Mouse (Mus musculus): ENCODE measurements around the gene Nectin2. TPM values are rescaled to one million over a fixed set of nuclear protein-coding genes. Genes with fewer than 3 reads are reported as not detected.

The Nectin2 gene
- polyA plus RNA-seq, 1 experiment from 2014 or later = 55.2 TPM

DNA sequence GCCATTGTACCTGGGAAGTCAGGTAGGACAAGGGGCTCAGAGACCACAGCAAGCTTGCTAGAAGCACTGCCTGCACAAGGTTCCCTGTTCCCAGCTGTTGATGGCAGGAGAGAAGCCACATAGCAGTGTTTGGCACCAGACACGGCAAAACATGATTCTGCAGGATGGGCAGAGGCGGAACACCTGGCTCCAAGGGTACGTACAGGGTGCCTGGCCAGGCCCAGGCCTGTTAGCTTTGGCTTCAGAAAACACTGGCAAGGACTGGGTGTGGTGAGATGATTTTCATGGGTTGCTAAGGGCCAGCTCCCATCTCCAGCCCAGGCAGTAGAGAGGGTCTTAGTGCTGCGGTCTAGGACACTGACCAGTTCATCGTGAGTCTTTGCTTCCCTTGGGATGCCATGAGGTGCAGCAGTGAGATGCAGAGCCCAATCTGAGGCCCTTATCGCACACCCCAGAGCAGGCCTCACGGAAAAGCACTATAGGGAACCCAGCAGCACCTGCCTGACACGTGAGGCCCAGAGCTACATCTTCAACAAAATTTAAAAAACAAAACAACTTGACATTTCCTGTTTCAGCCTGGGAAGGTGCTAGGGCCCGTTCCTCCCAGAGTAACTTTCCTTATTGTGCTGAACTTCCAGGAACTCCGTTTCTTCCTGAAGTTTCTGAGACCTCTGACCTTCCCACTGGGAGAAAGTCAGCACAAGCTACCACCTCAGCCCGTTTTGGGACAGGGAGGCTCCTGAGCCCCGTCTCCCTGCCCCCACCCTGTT lies 49.8 kb downstream of the Nectin2 start:
- 58% methylated on average over 12 of the region's 12 CpGs for WGBS

GRCm38 (mm10) chr7:19699827-19700148 lies 50.5 kb downstream of the Nectin2 start:
- ATAC-seq (ENCODE audit: low read depth) (no peak), DNase-seq (ENCODE audit: low spot score) (no peak)
- H3K9me3 ChIP-seq (ENCODE audit: control insufficient read depth, low read length) = no peaks in the 10 kb centered on the region
- H3K4me2 ChIP-seq (ENCODE audit: low read depth, low read length) = no peak overlapping the region
- WGBS = 82% methylated on average over 4 of the region's 4 CpGs
- H3K36me3 ChIP-seq (ENCODE audit: control insufficient read depth, insufficient read depth, low read length) = peaks cover 23% of the 10 kb centered on the region; the same call in 1 of the 2 replicates
- H3K27me3 ChIP-seq (replicated peaks; ENCODE audit: control insufficient read depth, insufficient read depth, low read length) = no peaks in the 10 kb centered on the region
- H3K9ac ChIP-seq (ENCODE audit: low read depth, low read length) = no peak overlapping the region
- H3K4me3 ChIP-seq (ENCODE audit: low read depth, low read length) = no peak overlapping the region
- H3K4me1 ChIP-seq (ENCODE audit: control insufficient read depth, insufficient read depth, low read length) = 0 out of 2 replicates have a peak, but pooled peaks cover 9% of the 10 kb centered on the region
- no peak overlapping the region for H3K27ac ChIP-seq (replicated peaks; ENCODE audit: low read depth, low read length)

More for the DNA sequence above, 49.8 kb downstream of the Nectin2 start:
- DNase-seq (ENCODE audit: low spot score) (no peak), ATAC-seq (ENCODE audit: low read depth) (no peak)
- no peaks in the 10 kb centered on the region for H3K9me3 ChIP-seq (ENCODE audit: control insufficient read depth, low read length)
- H3K36me3 ChIP-seq (ENCODE audit: control insufficient read depth, insufficient read depth, low read length) = peaks cover 30% of the 10 kb centered on the region; the same call in 1 of the 2 replicates
- 0 out of 2 replicates have a peak, but pooled peaks cover 9% of the 10 kb centered on the region for H3K4me1 ChIP-seq (ENCODE audit: control insufficient read depth, insufficient read depth, low read length)
- no peaks in the 10 kb centered on the region for H3K27me3 ChIP-seq (replicated peaks; ENCODE audit: control insufficient read depth, insufficient read depth, low read length)
- H3K9ac ChIP-seq (ENCODE audit: low read depth, low read length) = no peak overlapping the region
- no peak overlapping the region for H3K4me2 ChIP-seq (ENCODE audit: low read depth, low read length)
- no peak overlapping the region for H3K27ac ChIP-seq (replicated peaks; ENCODE audit: low read depth, low read length)
- H3K4me3 ChIP-seq (ENCODE audit: low read depth, low read length) = no peak overlapping the region

DNA sequence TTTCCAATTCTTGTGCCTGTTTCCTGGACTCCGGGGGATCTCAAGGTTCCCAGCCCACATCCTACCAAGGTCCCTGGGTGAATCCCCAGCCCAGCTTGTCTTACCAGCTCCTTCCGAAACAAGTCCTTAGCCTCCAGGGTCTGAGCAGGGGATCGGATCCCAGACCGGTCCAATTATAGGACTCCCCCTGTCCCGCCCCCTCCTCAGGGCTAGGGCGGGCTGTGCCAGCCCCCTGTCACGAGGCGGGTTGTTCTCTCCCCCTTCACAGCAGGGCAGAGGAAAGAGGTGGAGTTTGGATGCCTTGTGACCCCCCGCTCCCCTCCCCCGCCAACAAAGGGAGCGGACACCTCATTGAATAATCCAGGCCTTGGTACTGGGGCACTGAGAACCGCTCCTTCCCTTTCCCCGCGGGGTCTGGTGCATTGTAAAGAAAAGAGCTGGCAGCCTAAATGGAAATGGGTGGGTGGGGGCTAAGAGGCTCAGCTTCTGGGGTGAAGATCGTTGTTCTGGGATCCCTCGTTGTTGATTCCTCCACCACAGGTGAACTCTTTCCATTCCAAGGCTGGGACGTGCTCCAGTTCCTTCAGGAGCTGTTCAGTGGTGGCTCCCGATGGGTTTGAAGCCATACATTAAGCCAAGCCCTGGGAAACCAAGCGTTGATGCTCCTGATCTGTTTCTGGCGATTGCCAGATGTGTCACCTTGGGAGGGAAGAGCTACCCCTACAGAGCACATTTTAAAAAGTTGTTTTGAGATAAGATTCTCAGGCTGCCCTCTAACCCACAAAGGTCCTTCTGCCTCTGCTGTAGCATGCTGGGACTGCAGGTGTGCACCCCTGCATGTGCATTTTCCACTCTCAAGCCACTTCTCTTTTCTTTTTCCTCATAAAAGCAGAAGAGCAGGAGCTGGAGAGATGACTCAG lies 51.1 kb downstream of the Nectin2 start, which contains the start of gene Apoe:
TSS of gene Apoe (minus strand) at position 282 of the 920 bp plus-strand sequence.
- Histone ChIP-seq H3K4me2 (ENCODE audit: low read depth, low read length) (peak within 1 kb of the TSS; percentile 69), H3K9me3 (ENCODE audit: control insufficient read depth, low read length) (no peaks in the 10 kb centered on the region), H3K27ac (replicated peaks; ENCODE audit: low read depth, low read length) (peak within 1 kb of the TSS; percentile 8; the same call in 1 of the 2 replicates), H3K27me3 (replicated peaks; ENCODE audit: control insufficient read depth, insufficient read depth, low read length) (no peaks in the 10 kb centered on the region), H3K4me3 (ENCODE audit: low read depth, low read length) (peak within 1 kb of the TSS; percentile 30), H3K9ac (ENCODE audit: low read depth, low read length) (peak within 1 kb of the TSS; percentile 48), H3K36me3 (ENCODE audit: control insufficient read depth, insufficient read depth, low read length) (peaks cover 17% of the 10 kb centered on the region; the same call in 1 of the 2 replicates), H3K4me1 (ENCODE audit: control insufficient read depth, insufficient read depth, low read length) (0 out of 2 replicates have a peak, but pooled peaks cover 9% of the 10 kb centered on the region)
- peak; percentile 73 for ATAC-seq (ENCODE audit: low read depth)
- WGBS = 3% methylated on average over 17 of the region's 20 CpGs
- peak; percentile 62 for DNase-seq (ENCODE audit: low spot score)

DNA sequence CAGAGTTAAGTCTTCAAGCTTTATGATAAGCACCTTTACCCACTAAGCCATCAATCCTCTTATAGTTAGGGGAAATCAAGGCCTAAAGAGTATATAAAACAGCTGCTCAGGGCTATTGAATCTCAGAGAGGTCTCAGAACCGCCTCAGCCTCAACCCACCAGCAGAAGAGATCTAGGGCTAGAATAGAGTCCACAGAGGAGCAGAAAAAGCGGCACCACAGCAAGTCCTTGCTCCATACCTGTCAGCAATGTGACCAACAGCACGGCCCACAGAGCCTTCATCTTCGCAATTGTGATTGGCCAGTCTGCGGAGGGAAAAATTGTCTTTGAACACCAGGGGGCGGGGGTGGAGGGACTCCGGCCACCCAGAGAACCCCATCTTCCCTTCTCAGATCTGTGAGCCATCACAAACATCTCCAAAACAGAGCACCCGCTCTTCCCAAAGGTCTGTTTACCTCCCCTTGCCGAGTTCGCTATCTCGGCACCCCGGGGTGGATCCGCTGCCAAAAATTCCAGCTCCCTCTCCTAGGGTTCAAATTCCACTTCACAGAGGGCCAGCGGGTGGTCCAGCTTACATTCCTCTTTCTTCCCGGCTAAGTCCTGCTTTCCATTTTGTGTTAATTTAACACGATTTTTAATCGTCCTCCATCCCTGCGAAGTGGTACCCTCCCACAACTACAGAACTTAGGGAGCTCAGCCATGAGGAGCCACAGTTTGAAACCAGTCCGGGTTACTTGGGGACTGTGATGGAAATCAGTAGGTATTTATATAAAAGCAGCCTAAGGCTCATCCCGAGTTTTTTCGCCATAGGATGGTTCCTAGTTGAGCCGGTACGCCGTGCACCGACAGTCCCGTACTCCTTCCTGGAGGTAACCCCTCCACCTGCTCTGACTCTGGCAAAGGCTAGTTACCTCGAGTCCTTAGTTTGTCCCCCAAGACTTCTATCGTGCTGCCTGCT lies 52.1 kb downstream of the Nectin2 start:
- ATAC-seq (ENCODE audit: low read depth) = peak; percentile 20
- Histone ChIP-seq H3K4me1 (ENCODE audit: control insufficient read depth, insufficient read depth, low read length) (peaks cover 12% of the 10 kb centered on the region), H3K27me3 (replicated peaks; ENCODE audit: control insufficient read depth, insufficient read depth, low read length) (no peaks in the 10 kb centered on the region), H3K9me3 (ENCODE audit: control insufficient read depth, low read length) (no peaks in the 10 kb centered on the region), H3K36me3 (ENCODE audit: control insufficient read depth, insufficient read depth, low read length) (peaks cover 7% of the 10 kb centered on the region; the same call in 1 of the 2 replicates), H3K27ac (replicated peaks; ENCODE audit: low read depth, low read length) (peak overlapping the region; percentile 8; the same call in 1 of the 2 replicates), H3K9ac (ENCODE audit: low read depth, low read length) (peak overlapping the region; percentile 48), H3K4me3 (ENCODE audit: low read depth, low read length) (peak overlapping the region; percentile 30), H3K4me2 (ENCODE audit: low read depth, low read length) (peak overlapping the region; percentile 69)
- WGBS = 3% methylated on average over 28 of the region's 28 CpGs
- DNase-seq (ENCODE audit: low spot score) = no peak

GRCm38 (mm10) chr7:19696336-19696873 lies 53.9 kb downstream of the Nectin2 start:
- H3K4me1 ChIP-seq (ENCODE audit: control insufficient read depth, insufficient read depth, low read length) = peaks cover 13% of the 10 kb centered on the region

GRCm38 (mm10) chr7:19695881-19696280 lies 54.4 kb downstream of the Nectin2 start:
- Histone ChIP-seq H3K27ac (replicated peaks; ENCODE audit: low read depth, low read length) (no peak overlapping the region), H3K9ac (ENCODE audit: low read depth, low read length) (no peak overlapping the region), H3K4me2 (ENCODE audit: low read depth, low read length) (no peak overlapping the region), H3K4me3 (ENCODE audit: low read depth, low read length) (no peak overlapping the region), H3K36me3 (ENCODE audit: control insufficient read depth, insufficient read depth, low read length) (no peaks in the 10 kb centered on the region), H3K27me3 (replicated peaks; ENCODE audit: control insufficient read depth, insufficient read depth, low read length) (no peaks in the 10 kb centered on the region), H3K9me3 (ENCODE audit: control insufficient read depth, low read length) (no peaks in the 10 kb centered on the region), H3K4me1 (ENCODE audit: control insufficient read depth, insufficient read depth, low read length) (peaks cover 13% of the 10 kb centered on the region)
- no peak for DNase-seq (ENCODE audit: low spot score)
- ATAC-seq (ENCODE audit: low read depth) = no peak
- 75% methylated on average over 6 of the region's 6 CpGs for WGBS

More at GRCm38 (mm10) chr7:19696336-19696873, 53.9 kb downstream of the Nectin2 start:
- no peak overlapping the region for H3K4me2 ChIP-seq (ENCODE audit: low read depth, low read length)
- no peak for ATAC-seq (ENCODE audit: low read depth)
- H3K27me3 ChIP-seq (replicated peaks; ENCODE audit: control insufficient read depth, insufficient read depth, low read length) = no peaks in the 10 kb centered on the region
- H3K27ac ChIP-seq (replicated peaks; ENCODE audit: low read depth, low read length) = no peak overlapping the region
- H3K9me3 ChIP-seq (ENCODE audit: control insufficient read depth, low read length) = no peaks in the 10 kb centered on the region
- WGBS = 97% methylated on average over 34 of the region's 34 CpGs
- no peak overlapping the region for H3K4me3 ChIP-seq (ENCODE audit: low read depth, low read length)
- H3K9ac ChIP-seq (ENCODE audit: low read depth, low read length) = no peak overlapping the region
- no peak for DNase-seq (ENCODE audit: low spot score)
- 0 out of 2 replicates have a peak, but pooled peaks cover under 1% of the 10 kb centered on the region for H3K36me3 ChIP-seq (ENCODE audit: control insufficient read depth, insufficient read depth, low read length)

- Histone ChIP-seq H3K4me1 (ENCODE audit: control insufficient read depth, insufficient read depth, low read length) (peaks cover 13% of the 10 kb centered on the region), H3K36me3 (ENCODE audit: control insufficient read depth, insufficient read depth, low read length) (no peaks in the 10 kb centered on the region), H3K9me3 (ENCODE audit: control insufficient read depth, low read length) (no peaks in the 10 kb centered on the region), H3K4me3 (ENCODE audit: low read depth, low read length) (no peak overlapping the region), H3K4me2 (ENCODE audit: low read depth, low read length) (no peak overlapping the region), H3K27me3 (replicated peaks; ENCODE audit: control insufficient read depth, insufficient read depth, low read length) (no peaks in the 10 kb centered on the region), H3K9ac (ENCODE audit: low read depth, low read length) (no peak overlapping the region), H3K27ac (replicated peaks; ENCODE audit: low read depth, low read length) (no peak overlapping the region)
- ATAC-seq (ENCODE audit: low read depth) (no peak), DNase-seq (ENCODE audit: low spot score) (no peak)
- WGBS = 53% methylated on average over 8 of the region's 8 CpGs
Observed at GRCm38 (mm10) chr7:19695213-19695594, 55.1 kb downstream of the Nectin2 start.
